Mouse (Mus musculus) MEL (cell line): ENCODE data around the gene Dennd2a. TPM values are rescaled to one million over a fixed set of nuclear protein-coding genes. Genes with fewer than 3 reads are reported as not detected.

Source experiments
- DNase-seq: peaks from one replicate; pipeline ENCODE4 v3.0.0; 2011; ENCODE audit warnings: low read depth, low spot score
- H3K27ac ChIP-seq: 2 replicates; pipeline ENCODE4 v1.5.1; 2012; ENCODE audit warnings: low read depth, mild to moderate bottlenecking, control low read depth, low read length, moderate library complexity; ENCODE audit not compliant: control insufficient read depth
- H3K27me3 ChIP-seq, 2 experiments: fragments of 150-350 bp in 1 of 2; sonication (generic) in 1 of 2; 2 replicates each; pipeline ENCODE4 v1.6.1; 2012; ENCODE audit warnings: low read length in 2 of 2, mild to moderate bottlenecking in 2 of 2, improper control_type of control experiment in 1 of 2, moderate library complexity in 1 of 2; ENCODE audit not compliant: insufficient read depth in 2 of 2, control insufficient read depth in 1 of 2
- H3K36me3 ChIP-seq, 2 experiments: 2 replicates each; pipeline ENCODE4 v1.6.1; 2012 to 2014; ENCODE audit warnings: low read length in 2 of 2, improper control_type of control experiment in 1 of 2, inconsistent platforms in 1 of 2, mild to moderate bottlenecking in 1 of 2; ENCODE audit not compliant: insufficient read depth in 2 of 2, control insufficient read depth in 1 of 2
- H3K4me1 ChIP-seq, 2 experiments: fragments of 150-350 bp in 1 of 2; sonication (generic) in 1 of 2; 2 replicates each; pipeline ENCODE4 v1.6.1; 2012; ENCODE audit warnings: low read length in 2 of 2, improper control_type of control experiment in 1 of 2, mild to moderate bottlenecking in 1 of 2; ENCODE audit not compliant: insufficient read depth in 2 of 2, control insufficient read depth in 1 of 2
- H3K4me3 ChIP-seq, 2 experiments: fragments of 150-350 bp in 1 of 2; sonication (generic) in 1 of 2; 2 replicates each; pipeline ENCODE4 v1.5.1; 2012; ENCODE audit warnings: low read depth in 2 of 2, low read length in 2 of 2, mild to moderate bottlenecking in 2 of 2, moderate library complexity in 2 of 2, control low read depth in 1 of 2, improper control_type of control experiment in 1 of 2; ENCODE audit not compliant: control insufficient read depth in 1 of 2, insufficient read depth in 1 of 2
- H3K79me2 ChIP-seq: 2 replicates; pipeline ENCODE4 v1.6.1; 2012; ENCODE audit warnings: mild to moderate bottlenecking, low read length, moderate library complexity; ENCODE audit not compliant: control insufficient read depth, poor library complexity, insufficient read depth
- H3K9ac ChIP-seq: 2 replicates; pipeline ENCODE4 v1.6.1; 2012; ENCODE audit warnings: low read depth, mild to moderate bottlenecking, control low read depth, low read length, moderate library complexity; ENCODE audit not compliant: control insufficient read depth, poor library complexity, severe bottlenecking
- H3K9me3 ChIP-seq: fragments of 150-350 bp; sonication (generic); replicated peaks from 2 replicates; pipeline ENCODE4 v1.6.1; 2012; ENCODE audit warnings: mild to moderate bottlenecking, low read length, improper control_type of control experiment, moderate library complexity; ENCODE audit not compliant: insufficient read depth
- CTCF ChIP-seq, 3 experiments: IDR thresholded peaks in 2 of 3; conservative IDR thresholded peaks in 1 of 3; 2 replicates each; pipeline ENCODE4 v1.5.1; 2011 to 2012; ENCODE audit warnings: low read length in 3 of 3, low read depth in 2 of 3, mild to moderate bottlenecking in 2 of 3, improper control_type of control experiment in 1 of 3, inconsistent platforms in 1 of 3, mixed read lengths in 1 of 3, moderate library complexity in 1 of 3; ENCODE audit not compliant: control insufficient read depth in 1 of 3, insufficient read depth in 1 of 3, poor library complexity in 1 of 3, severe bottlenecking in 1 of 3
- E2F4 ChIP-seq: IDR thresholded peaks from 2 replicates; pipeline ENCODE4 v1.6.1; 2011; ENCODE audit warnings: low read depth, low read length, improper control_type of control experiment, borderline replicate concordance
- ELF1 ChIP-seq: IDR thresholded peaks from 2 replicates; pipeline ENCODE4 v1.6.1; 2014; ENCODE audit warnings: low read depth, mild to moderate bottlenecking, inconsistent platforms, low read length, improper control_type of control experiment, moderate library complexity
- HCFC1 ChIP-seq: IDR thresholded peaks from 2 replicates; pipeline ENCODE4 v1.6.1; 2012; ENCODE audit warnings: low read depth, mild to moderate bottlenecking, inconsistent platforms, low read length, improper control_type of control experiment, moderate library complexity
- MYC ChIP-seq: IDR thresholded peaks from 2 replicates; pipeline ENCODE4 v1.6.1; 2011; ENCODE audit warnings: low read depth, mild to moderate bottlenecking, low read length, improper control_type of control experiment, moderate library complexity
- RAD21 ChIP-seq: IDR thresholded peaks from 2 replicates; pipeline ENCODE4 v1.6.1; 2011; ENCODE audit warnings: mild to moderate bottlenecking, low read depth, low read length, improper control_type of control experiment
- RCOR1 ChIP-seq: IDR thresholded peaks from 2 replicates; pipeline ENCODE4 v1.6.1; 2012; ENCODE audit warnings: low read depth, mild to moderate bottlenecking, inconsistent platforms, low read length, improper control_type of control experiment
- SIN3A ChIP-seq: IDR thresholded peaks from 2 replicates; pipeline ENCODE4 v1.6.1; 2012; ENCODE audit warnings: low read length, improper control_type of control experiment, inconsistent platforms
- SMC3 ChIP-seq: IDR thresholded peaks from 2 replicates; pipeline ENCODE4 v1.6.1; 2011; ENCODE audit warnings: low read depth, low read length, improper control_type of control experiment
- TBP ChIP-seq: IDR thresholded peaks from 2 replicates; pipeline ENCODE4 v1.8.0; 2011; ENCODE audit warnings: low read depth, low read length, improper control_type of control experiment
- TCF12 ChIP-seq: IDR thresholded peaks from 2 replicates; pipeline ENCODE4 v1.6.1; 2014; ENCODE audit warnings: low read depth, mild to moderate bottlenecking, inconsistent platforms, low read length, improper control_type of control experiment, moderate library complexity
- UBTF ChIP-seq: IDR thresholded peaks from 2 replicates; pipeline ENCODE4 v1.6.1; 2012; ENCODE audit warnings: low read depth, mild to moderate bottlenecking, inconsistent platforms, low read length, improper control_type of control experiment, moderate library complexity, borderline replicate concordance; ENCODE audit not compliant: insufficient read depth
- USF1 ChIP-seq: IDR thresholded peaks from 2 replicates; pipeline ENCODE4 v1.6.1; 2014; ENCODE audit warnings: low read depth, mild to moderate bottlenecking, inconsistent platforms, low read length, improper control_type of control experiment, moderate library complexity
- ZC3H11A ChIP-seq: IDR thresholded peaks from 2 replicates; pipeline ENCODE4 v1.6.1; 2012; ENCODE audit warnings: low read depth, mild to moderate bottlenecking, inconsistent platforms, low read length, improper control_type of control experiment
- ZNF384 ChIP-seq: IDR thresholded peaks from 2 replicates; pipeline ENCODE4 v1.6.1; 2012; ENCODE audit warnings: low read depth, mild to moderate bottlenecking, inconsistent platforms, low read length, improper control_type of control experiment
- polyA plus RNA-seq, 2 experiments: library from polyadenylated mRNA; stranded (reverse) in 1 of 2; unstranded in 1 of 2; fragments of >175 nt in 1 of 2; fragments of >200 nt in 1 of 2; gene quantifications; 2 replicates each; pipeline versions ENCODE4 v1.2.1 to v1.2.4; 2012; ENCODE audit warnings: low replicate concordance in 2 of 2, low read depth in 1 of 2; ENCODE audit not compliant: insufficient read length in 2 of 2, insufficient read depth in 1 of 2, missing spikeins in 1 of 2
- total RNA-seq: library from RNA; depleted of rRNA; stranded (reverse); fragments of 300-350 nt; gene quantifications from 2 replicates; pipeline ENCODE4 v1.2.3, GENCODE M21; 2012

The Dennd2a gene
- total and polyA plus RNA-seq, 3 experiments: 0.15 TPM; not detected in 2

- no peak overlapping the region for H3K9ac ChIP-seq
- TF ChIP-seq USF1 (no peak), RAD21 (no peak), UBTF (no peak), E2F4 (no peak), ELF1 (no peak), TCF12 (no peak)
- H3K4me3 ChIP-seq: no peak overlapping the region
- no peak for DNase-seq
- H3K27ac ChIP-seq: no peak overlapping the region
- no peaks in the 10 kb centered on the region for H3K9me3 ChIP-seq
- no peaks in the 10 kb centered on the region for H3K27me3 ChIP-seq
- peaks cover 5% of the 10 kb centered on the region; the same call in 1 of the 2 replicates for H3K79me2 ChIP-seq
- H3K36me3 ChIP-seq: peaks cover 0 to 8% of the 10 kb centered on the region in 2 experiments; a peak in 1 of 4 replicates
- H3K4me1 ChIP-seq: peaks cover 4 to 8% of the 10 kb centered on the region in 2 experiments; a peak in 3 of 4 replicates
These were observed 12.8 kb upstream of the Dennd2a start for GRCm38 (mm10) chr6:39570426-39570825.

GRCm38 (mm10) chr6:39567528-39567927 lies 9.9 kb upstream of the Dennd2a start:
- Histone ChIP-seq H3K36me3 (0 out of 4 replicates have a peak, but pooled peaks cover 0 to 2% of the 10 kb centered on the region in 2 experiments), H3K79me2 (no peaks in the 10 kb centered on the region), H3K27me3 (no peaks in the 10 kb centered on the region), H3K9me3 (no peaks in the 10 kb centered on the region), H3K9ac (no peak overlapping the region)
- TF ChIP-seq SMC3 (peak; percentile 65), CTCF (IDR thresholded peaks at IDR 0.05 in 2 of 3, conservative IDR thresholded peaks at IDR 0.05 in 1 of 3; ENCODE audit: control insufficient read depth in 1 of 3, insufficient read depth in 1 of 3, low read depth in 2 of 3, low read length in 3 of 3, poor library complexity in 1 of 3, severe bottlenecking in 1 of 3) (peak; percentile 48 to 83 (median 82)), TBP (no peak), SIN3A (no peak), ZC3H11A (peak; percentile 40), MYC (no peak), HCFC1 (no peak), RAD21 (peak; percentile 76), RCOR1 (no peak), ZNF384 (0 out of 2 replicates have a peak, but pooled peaks have one; percentile 33)
- TF ChIP-seq, all 39 proteins: peak for 5
- Histone ChIP-seq H3K4me1 (peaks cover 0 to 4% of the 10 kb centered on the region in 2 experiments; a peak in 1 of 4 replicates), H3K4me3 (no peak overlapping the region), H3K27ac (no peak overlapping the region)
- DNase-seq: peak; percentile 74
